Mouse (Mus musculus) forebrain, embryonic 14.5 days (tissue): ENCODE results near the gene AL607142.1. TPM values are rescaled to one million over a fixed set of nuclear protein-coding genes. Genes with fewer than 3 reads are reported as not detected.

Experiments
- ATAC-seq: fragments of 200-750 bp; cut with Nextera tagmentation; 2 replicates; pipeline ENCODE4 v1.8.0; 2017; ENCODE audit warnings: mild to moderate bottlenecking, moderate library complexity
- DNase-seq: peaks from one replicate; pipeline ENCODE4 v3.0.0-alpha.2; 2015; ENCODE audit warnings: low spot score
- H3K27ac ChIP-seq: fragments of 300-500 bp; sonication (generic); 2 replicates; pipeline ENCODE4 v1.5.1; 2014; ENCODE audit warnings: low read depth, mild to moderate bottlenecking, control low read depth, low read length, moderate library complexity
- H3K27me3 ChIP-seq: fragments of 300-500 bp; sonication (generic); replicated peaks from 2 replicates; pipeline ENCODE4 v1.6.1; 2014; ENCODE audit warnings: low read length, control low read depth, mixed read lengths; ENCODE audit not compliant: control insufficient read depth, insufficient read depth
- H3K36me3 ChIP-seq: fragments of 300-500 bp; sonication (generic); 2 replicates; pipeline ENCODE4 v1.6.1; 2014; ENCODE audit warnings: low read length, control low read depth; ENCODE audit not compliant: control insufficient read depth, insufficient read depth
- H3K4me1 ChIP-seq: fragments of 300-500 bp; sonication (generic); 2 replicates; pipeline ENCODE4 v1.6.1; 2014; ENCODE audit warnings: antibody characterized with exemption, low read length, control low read depth; ENCODE audit not compliant: control insufficient read depth, insufficient read depth
- H3K4me2 ChIP-seq: fragments of 300-500 bp; sonication (generic); 2 replicates; pipeline ENCODE4 v1.6.1; 2014; ENCODE audit warnings: mild to moderate bottlenecking, control low read depth, low read length
- H3K4me3 ChIP-seq: fragments of 300-500 bp; sonication (generic); 2 replicates; pipeline ENCODE4 v1.5.1; 2014; ENCODE audit warnings: low read depth, low read length, control low read depth
- H3K9ac ChIP-seq: fragments of 300-500 bp; sonication (generic); 2 replicates; pipeline ENCODE4 v1.6.1; 2014; ENCODE audit warnings: mild to moderate bottlenecking, low read length, control low read depth, moderate library complexity
- H3K9me3 ChIP-seq: fragments of 300-500 bp; sonication (generic); replicated peaks from 2 replicates; pipeline ENCODE4 v1.6.1; 2016; ENCODE audit warnings: low read length, control low read depth, mixed read lengths; ENCODE audit not compliant: control insufficient read depth
- WGBS: fragments of 180-500 bp; shearing (Covaris S2); extraction: QIAGEN DNeasy Blood & Tissue Kit; methylation state at CpG from one replicate; pipeline ENCODE4 v1.1.7; 2014; 5-methylcytosine and 5-hydroxymethylcytosine counted together
- polyA plus RNA-seq: library from polyadenylated mRNA; unstranded; fragments of >200 nt; fragmentation: Nextera tagmentation; extraction: Ambion mirVana; gene quantifications from 2 replicates; pipeline ENCODE4 v1.2.1, GENCODE M21; 2014

AL607142.1 gene
- polyA plus RNA-seq, 1 experiment from 2014 or later: not detected

- ATAC-seq: no peak
- H3K4me1 ChIP-seq: no peaks in the 10 kb centered on the region
- H3K9me3 ChIP-seq: no peaks in the 10 kb centered on the region
- no peaks in the 10 kb centered on the region for H3K27me3 ChIP-seq
- no peaks in the 10 kb centered on the region for H3K36me3 ChIP-seq
- 87% methylated on average over 6 of the region's 6 CpGs for WGBS
- no peak overlapping the region for H3K9ac ChIP-seq
- H3K4me3 ChIP-seq: no peak overlapping the region
- no peak for DNase-seq
- H3K4me2 ChIP-seq: no peak overlapping the region
- no peak overlapping the region for H3K27ac ChIP-seq
Observed at GRCm38 (mm10) chr4:120062198-120062597, 2.6 kb upstream of the AL607142.1 start.

- Histone ChIP-seq H3K27me3 (no peaks in the 10 kb centered on the region), H3K4me3 (no peak overlapping the region), H3K9me3 (no peaks in the 10 kb centered on the region), H3K27ac (no peak overlapping the region), H3K4me2 (no peak overlapping the region), H3K9ac (no peak overlapping the region), H3K36me3 (no peaks in the 10 kb centered on the region), H3K4me1 (no peaks in the 10 kb centered on the region)
- ATAC-seq (no peak), DNase-seq (no peak)
- WGBS: 92% methylated on average over 11 of the region's 11 CpGs
Observed at GRCm38 (mm10) chr4:120062754-120063153, 2.0 kb upstream of the AL607142.1 start.

- no peaks in the 10 kb centered on the region for H3K36me3 ChIP-seq
- H3K9ac ChIP-seq: no peak overlapping the region
- no peak overlapping the region for H3K27ac ChIP-seq
- no peaks in the 10 kb centered on the region for H3K27me3 ChIP-seq
- 88% methylated on average over 20 of the region's 20 CpGs for WGBS
- no peak overlapping the region for H3K4me2 ChIP-seq
- DNase-seq (no peak), ATAC-seq (no peak)
- H3K4me3 ChIP-seq: no peak overlapping the region
- H3K9me3 ChIP-seq: no peaks in the 10 kb centered on the region
- H3K4me1 ChIP-seq: no peaks in the 10 kb centered on the region
Observed at GRCm38 (mm10) chr4:120063353-120064124, 1.3 kb upstream of the AL607142.1 start.

GRCm38 (mm10) chr4:120066841-120067591, 2.2 kb downstream of the AL607142.1 start:
- no peaks in the 10 kb centered on the region for H3K27me3 ChIP-seq
- DNase-seq: no peak
- no peak overlapping the region for H3K27ac ChIP-seq
- no peak overlapping the region for H3K4me3 ChIP-seq
- no peak overlapping the region for H3K4me2 ChIP-seq
- no peak overlapping the region for H3K9ac ChIP-seq
- H3K4me1 ChIP-seq: no peaks in the 10 kb centered on the region
- WGBS: 88% methylated on average over 9 of the region's 9 CpGs
- no peak for ATAC-seq
- H3K9me3 ChIP-seq: no peaks in the 10 kb centered on the region
- no peaks in the 10 kb centered on the region for H3K36me3 ChIP-seq

GRCm38 (mm10) chr4:120067592-120068235, 2.9 kb downstream of the AL607142.1 start:
- Histone ChIP-seq H3K27me3 (no peaks in the 10 kb centered on the region), H3K36me3 (no peaks in the 10 kb centered on the region), H3K4me1 (no peaks in the 10 kb centered on the region), H3K4me3 (no peak overlapping the region), H3K9ac (no peak overlapping the region), H3K27ac (no peak overlapping the region), H3K9me3 (no peaks in the 10 kb centered on the region), H3K4me2 (no peak overlapping the region)
- no peak for ATAC-seq
- no peak for DNase-seq
- WGBS: 84% methylated on average over 8 of the region's 8 CpGs

- DNase-seq (no peak), ATAC-seq (no peak)
- Histone ChIP-seq H3K4me2 (no peak overlapping the region), H3K9ac (no peak overlapping the region), H3K9me3 (no peaks in the 10 kb centered on the region), H3K36me3 (no peaks in the 10 kb centered on the region), H3K27me3 (no peaks in the 10 kb centered on the region), H3K27ac (no peak overlapping the region), H3K4me3 (no peak overlapping the region), H3K4me1 (no peaks in the 10 kb centered on the region; the same call in 1 of the 2 replicates)
- WGBS: 92% methylated on average over 3 of the region's 3 CpGs
Observed at GRCm38 (mm10) chr4:120068883-120069581, 4.2 kb downstream of the AL607142.1 start.

GRCm38 (mm10) chr4:120069582-120069980, 4.8 kb downstream of the AL607142.1 start:
- Histone ChIP-seq H3K27me3 (no peaks in the 10 kb centered on the region), H3K9me3 (no peaks in the 10 kb centered on the region), H3K4me3 (no peak overlapping the region), H3K27ac (no peak overlapping the region), H3K36me3 (no peaks in the 10 kb centered on the region), H3K4me2 (no peak overlapping the region), H3K4me1 (no peaks in the 10 kb centered on the region; the same call in 1 of the 2 replicates), H3K9ac (no peak overlapping the region)
- 89% methylated on average over 3 of the region's 3 CpGs for WGBS
- DNase-seq (no peak), ATAC-seq (no peak)

GRCm38 (mm10) chr4:120071411-120071810, 6.6 kb downstream of the AL607142.1 start:
- DNase-seq: no peak
- H3K27me3 ChIP-seq: no peaks in the 10 kb centered on the region
- H3K9me3 ChIP-seq: no peaks in the 10 kb centered on the region
- H3K4me2 ChIP-seq: no peak overlapping the region
- H3K36me3 ChIP-seq: no peaks in the 10 kb centered on the region
- H3K4me3 ChIP-seq: no peak overlapping the region
- H3K27ac ChIP-seq: no peak overlapping the region
- no peak for ATAC-seq
- H3K4me1 ChIP-seq: no peaks in the 10 kb centered on the region; the same call in 1 of the 2 replicates
- 60% methylated on average over 3 of the region's 3 CpGs for WGBS
- H3K9ac ChIP-seq: no peak overlapping the region
